Mouse (Mus musculus) embryonic facial prominence, embryonic 14.5 days (tissue): ENCODE data around the gene Tom1l2. TPM values are rescaled to one million over a fixed set of nuclear protein-coding genes. Genes with fewer than 3 reads are reported as not detected.

Source experiments
- ATAC-seq: fragments of 200-750 bp; cut with Nextera tagmentation; 2 replicates; pipeline ENCODE4 v1.8.0; 2017; ENCODE audit warnings: low read depth, moderate number of reproducible peaks, moderate TSS enrichment
- DNase-seq: peaks from one replicate; pipeline ENCODE4 v3.0.0-alpha.2; 2015; ENCODE audit warnings: low spot score
- H3K27ac ChIP-seq: fragments of 300-500 bp; sonication (generic); replicated peaks from 2 replicates; pipeline ENCODE4 v1.5.1; 2014; ENCODE audit warnings: low read depth, mild to moderate bottlenecking, low read length, moderate library complexity
- H3K27me3 ChIP-seq: fragments of 300-500 bp; sonication (generic); replicated peaks from 2 replicates; pipeline ENCODE4 v1.6.1; 2014; ENCODE audit warnings: low read length; ENCODE audit not compliant: control insufficient read depth, insufficient read depth
- H3K36me3 ChIP-seq: fragments of 300-500 bp; sonication (generic); 2 replicates; pipeline ENCODE4 v1.6.1; 2014; ENCODE audit warnings: low read length, mixed read lengths; ENCODE audit not compliant: control insufficient read depth, insufficient read depth
- H3K4me1 ChIP-seq: fragments of 300-500 bp; sonication (generic); 2 replicates; pipeline ENCODE4 v1.6.1; 2014; ENCODE audit warnings: antibody characterized with exemption, low read length; ENCODE audit not compliant: control insufficient read depth, insufficient read depth
- H3K4me2 ChIP-seq: fragments of 300-500 bp; sonication (generic); 2 replicates; pipeline ENCODE4 v1.6.1; 2014; ENCODE audit warnings: low read depth, mild to moderate bottlenecking, low read length, moderate library complexity, mixed read lengths
- H3K4me3 ChIP-seq: fragments of 300-500 bp; sonication (generic); 2 replicates; pipeline ENCODE4 v1.5.1; 2014; ENCODE audit warnings: low read depth, mild to moderate bottlenecking, low read length
- H3K9ac ChIP-seq: fragments of 300-500 bp; sonication (generic); 2 replicates; pipeline ENCODE4 v1.6.1; 2014; ENCODE audit warnings: low read depth, mild to moderate bottlenecking, low read length, moderate library complexity, mixed read lengths
- H3K9me3 ChIP-seq: fragments of 300-500 bp; sonication (generic); 2 replicates; pipeline ENCODE4 v1.6.1; 2016; ENCODE audit warnings: low read length; ENCODE audit not compliant: control insufficient read depth
- WGBS: fragments of 180-500 bp; shearing (Covaris S2); extraction: QIAGEN DNeasy Blood & Tissue Kit; methylation state at CpG from one replicate; pipeline ENCODE4 v1.1.7; 2014; 5-methylcytosine and 5-hydroxymethylcytosine counted together
- polyA plus RNA-seq: library from polyadenylated mRNA; unstranded; fragments of >200 nt; fragmentation: Nextera tagmentation; extraction: Ambion mirVana; gene quantifications from 2 replicates; pipeline ENCODE4 v1.2.1, GENCODE M21; 2014

Gene Tom1l2
- polyA plus RNA-seq, 1 experiment from 2014 or later, result 23.4 TPM

- Histone ChIP-seq H3K4me3 (no peak overlapping the region), H3K27ac (no peak overlapping the region), H3K9me3 (no peaks in the 10 kb centered on the region), H3K9ac (no peak overlapping the region), H3K4me2 (no peak overlapping the region), H3K27me3 (no peaks in the 10 kb centered on the region), H3K36me3 (0 out of 2 replicates have a peak, but pooled peaks cover 8% of the 10 kb centered on the region), H3K4me1 (no peaks in the 10 kb centered on the region; the same call in 1 of the 2 replicates)
- DNase-seq (no peak), ATAC-seq (no peak)
- 65% methylated on average over 2 of the region's 2 CpGs for whole genome bisulfite sequencing
Observed at GRCm38 (mm10) chr11:60335771-60336170, 16.9 kb downstream of the Tom1l2 start.

DNA sequence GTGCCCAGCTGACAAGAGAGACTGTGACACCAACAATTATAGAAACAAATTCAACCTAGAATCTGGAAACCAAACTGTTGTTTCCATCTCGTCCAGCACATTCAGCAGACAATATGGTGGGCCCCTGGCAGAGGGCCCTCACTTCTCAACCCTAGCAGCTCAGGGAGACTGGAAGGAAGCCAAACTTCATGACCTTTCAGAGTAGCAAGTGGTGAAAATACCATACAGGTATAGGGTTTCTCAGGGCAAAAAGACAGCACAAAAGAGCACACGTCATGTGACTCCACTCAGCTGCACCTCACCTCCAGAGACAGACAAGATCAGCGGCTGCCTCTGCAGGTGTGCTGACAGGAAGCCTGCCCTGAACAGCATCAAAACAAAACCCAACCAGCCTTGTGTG is 18.6 kb downstream of the Tom1l2 start:
- Histone ChIP-seq H3K4me2 (no peak overlapping the region), H3K4me3 (no peak overlapping the region), H3K27ac (no peak overlapping the region), H3K27me3 (no peaks in the 10 kb centered on the region), H3K9ac (no peak overlapping the region), H3K36me3 (0 out of 2 replicates have a peak, but pooled peaks cover 8% of the 10 kb centered on the region), H3K4me1 (no peaks in the 10 kb centered on the region; the same call in 1 of the 2 replicates), H3K9me3 (no peaks in the 10 kb centered on the region)
- ATAC-seq (peak; percentile 65; the same call in 1 of the 2 replicates), DNase-seq (no peak)
- WGBS, result 49% methylated on average over 3 of the region's 3 CpGs

- Histone ChIP-seq H3K4me3 (no peak overlapping the region), H3K36me3 (0 out of 2 replicates have a peak, but pooled peaks cover 8% of the 10 kb centered on the region), H3K27me3 (no peaks in the 10 kb centered on the region), H3K9me3 (no peaks in the 10 kb centered on the region), H3K4me1 (no peaks in the 10 kb centered on the region; the same call in 1 of the 2 replicates), H3K27ac (no peak overlapping the region), H3K4me2 (no peak overlapping the region), H3K9ac (no peak overlapping the region)
- no peak for ATAC-seq
- 77% methylated on average over 5 of the region's 5 CpGs for WGBS
- DNase-seq, result no peak
Observed at GRCm38 (mm10) chr11:60333461-60333860, 19.2 kb downstream of the Tom1l2 start.

DNA sequence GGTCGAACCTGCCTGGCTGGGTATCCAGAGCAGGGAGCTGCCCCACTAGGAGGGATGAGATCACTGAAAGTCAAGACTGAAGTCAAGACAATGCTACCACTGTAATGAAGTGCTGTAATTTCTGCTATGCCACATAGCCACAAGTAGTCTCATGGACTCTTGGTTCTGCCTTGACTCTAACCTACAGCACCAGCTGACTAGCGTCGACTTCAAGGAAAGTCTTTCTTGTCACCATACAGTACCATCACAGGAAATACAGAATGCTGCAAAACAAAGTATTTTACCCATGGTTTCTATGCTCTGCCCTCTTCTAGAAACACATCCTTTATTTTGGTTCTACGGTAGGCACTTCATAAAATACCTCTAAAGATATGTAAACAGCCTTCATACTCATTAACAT is 22.2 kb downstream of the Tom1l2 start:
- H3K4me3 ChIP-seq, result no peak overlapping the region
- DNase-seq (no peak), ATAC-seq (no peak)
- no peak overlapping the region for H3K4me2 ChIP-seq
- no peaks in the 10 kb centered on the region; the same call in 1 of the 2 replicates for H3K4me1 ChIP-seq
- 77% methylated on average over 4 of the region's 4 CpGs for WGBS
- no peaks in the 10 kb centered on the region for H3K27me3 ChIP-seq
- H3K9ac ChIP-seq, result no peak overlapping the region
- no peaks in the 10 kb centered on the region for H3K36me3 ChIP-seq
- no peak overlapping the region for H3K27ac ChIP-seq
- H3K9me3 ChIP-seq, result no peaks in the 10 kb centered on the region

- no peak overlapping the region for H3K4me2 ChIP-seq
- H3K9me3 ChIP-seq, result no peaks in the 10 kb centered on the region
- no peak overlapping the region for H3K4me3 ChIP-seq
- H3K9ac ChIP-seq, result no peak overlapping the region
- H3K4me1 ChIP-seq, result no peaks in the 10 kb centered on the region
- H3K27ac ChIP-seq, result no peak overlapping the region
- H3K27me3 ChIP-seq, result no peaks in the 10 kb centered on the region
- DNase-seq (no peak), ATAC-seq (no peak)
- no peaks in the 10 kb centered on the region for H3K36me3 ChIP-seq
Observed at GRCm38 (mm10) chr11:60323731-60324130, 29.0 kb downstream of the Tom1l2 start.

GRCm38 (mm10) chr11:60321438-60321837 is 31.3 kb downstream of the Tom1l2 start:
- no peak for DNase-seq
- no peak for ATAC-seq
- H3K4me2 ChIP-seq, result no peak overlapping the region
- 67% methylated on average over 2 of the region's 2 CpGs for WGBS
- H3K36me3 ChIP-seq, result no peaks in the 10 kb centered on the region
- no peaks in the 10 kb centered on the region for H3K9me3 ChIP-seq
- H3K27ac ChIP-seq, result no peak overlapping the region
- peaks cover 12% of the 10 kb centered on the region for H3K4me1 ChIP-seq
- no peak overlapping the region for H3K4me3 ChIP-seq
- H3K9ac ChIP-seq, result no peak overlapping the region
- H3K27me3 ChIP-seq, result no peaks in the 10 kb centered on the region

DNA sequence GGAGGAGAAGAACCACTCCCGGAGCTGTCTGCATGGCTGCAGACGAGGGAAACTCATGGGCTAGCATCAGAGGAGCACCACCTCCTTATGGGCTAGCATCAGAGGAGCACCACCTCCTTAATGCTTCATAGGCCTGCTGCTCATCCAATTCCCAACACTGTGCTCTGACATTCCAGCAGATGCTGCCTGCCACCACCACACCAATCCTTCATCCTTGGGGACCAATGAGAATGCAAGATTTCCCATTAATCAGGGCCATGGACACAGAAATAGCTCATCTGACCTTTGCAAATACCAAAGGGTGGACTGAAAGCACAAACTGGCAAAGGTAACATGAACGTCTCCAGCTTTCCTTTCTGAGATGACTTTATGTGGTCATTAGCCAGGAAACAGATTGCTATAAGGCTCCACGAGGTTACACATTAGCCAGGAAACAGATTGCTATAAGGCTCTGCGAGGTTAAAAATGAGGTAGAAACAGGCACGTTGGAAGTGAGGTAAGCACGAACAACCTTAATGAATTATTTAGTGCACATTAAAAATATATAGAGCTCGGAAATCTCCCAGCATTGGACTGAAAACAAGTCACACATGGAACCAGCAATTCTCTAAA is 32.2 kb downstream of the Tom1l2 start:
- Histone ChIP-seq H3K4me1 (peaks cover 15% of the 10 kb centered on the region), H3K27ac (no peak overlapping the region), H3K36me3 (no peaks in the 10 kb centered on the region), H3K27me3 (no peaks in the 10 kb centered on the region), H3K9ac (no peak overlapping the region), H3K9me3 (no peaks in the 10 kb centered on the region), H3K4me3 (no peak overlapping the region), H3K4me2 (no peak overlapping the region)
- DNase-seq (no peak), ATAC-seq (no peak)
- WGBS, result 73% methylated on average over 8 of the region's 8 CpGs

GRCm38 (mm10) chr11:60319257-60320066 is 33.2 kb downstream of the Tom1l2 start:
- H3K4me2 ChIP-seq, result no peak overlapping the region

More at GRCm38 (mm10) chr11:60319257-60320066, 33.2 kb downstream of the Tom1l2 start:
- Histone ChIP-seq H3K9me3 (no peaks in the 10 kb centered on the region), H3K36me3 (no peaks in the 10 kb centered on the region), H3K27ac (no peak overlapping the region), H3K27me3 (no peaks in the 10 kb centered on the region), H3K4me1 (peaks cover 15% of the 10 kb centered on the region), H3K4me3 (no peak overlapping the region), H3K9ac (no peak overlapping the region)
- 0 out of 2 replicates have a peak, but pooled peaks have one; percentile 33 for ATAC-seq
- no peak for DNase-seq
- 66% methylated on average over 10 of the region's 10 CpGs for WGBS
